24 mouse cellular contexts compared by ENCODE assay signal in genomic region chr10:13209930-13210637, GRCm38 (mm10). TPM values are rescaled to one million over a fixed set of nuclear protein-coding genes. Genes with fewer than 3 reads are reported as not detected.
DNase-seq lines count a peak whose midpoint lies in the region; ATAC-seq and TF ChIP-seq lines count a peak whose summit lies in the region.
"Had no signal": no experiment of that assay in that cellular context is flagged by ENCODE, and none has a peak within 500 bp of the region (broad histone marks: within the 10 kb centered on the region; RNA-seq: fewer than 3 reads in every experiment).

No protein-coding gene starts in this region.

- TF ChIP-seq POLR2A in heart, adult 2 months (IDR thresholded peaks at IDR 0.05; ENCODE audit: insufficient read depth, low read depth, low read length): no peak

- TF ChIP-seq CTCF in heart, adult 2 months (IDR thresholded peaks at IDR 0.05): no peak

- intact Hi-C loops in heart, adult 2 months (cut with DNase I): no loop called here

- peaks cover 7% of the 10 kb centered on the region for H3K36me3 ChIP-seq in heart, embryonic 16.5 days (ENCODE audit: control insufficient read depth, insufficient read depth)
- H3K36me3 ChIP-seq in heart, adult 2 months (ENCODE audit: control insufficient read depth, insufficient read depth, low read length): no peaks in the 10 kb centered on the region; the same call in 1 of the 2 replicates
- H3K36me3 ChIP-seq in lung, embryonic 16.5 days (ENCODE audit: control insufficient read depth, insufficient read depth, low read length): no peaks in the 10 kb centered on the region
- H3K36me3 ChIP-seq in intestine, embryonic 16.5 days (ENCODE audit: control insufficient read depth, insufficient read depth, low read length): no peaks in the 10 kb centered on the region
- H3K36me3 ChIP-seq: embryonic facial prominence, embryonic 15.5 days; hindbrain, embryonic 13.5 days; liver, embryonic 12.5 days; midbrain, embryonic 13.5 days had no signal

- no peaks in the 10 kb centered on the region for H3K9me3 ChIP-seq in heart, embryonic 16.5 days (replicated peaks; ENCODE audit: control insufficient read depth, low read length)
- H3K9me3 ChIP-seq in lung, embryonic 16.5 days (ENCODE audit: control insufficient read depth, low read length): no peaks in the 10 kb centered on the region
- H3K9me3 ChIP-seq in intestine, embryonic 16.5 days (ENCODE audit: control insufficient read depth, low read length): no peaks in the 10 kb centered on the region
- H3K9me3 ChIP-seq: embryonic facial prominence, embryonic 15.5 days; hindbrain, embryonic 13.5 days; limb, embryonic 10.5 days; liver, embryonic 12.5 days; midbrain, embryonic 13.5 days had no signal

- no peaks in the 10 kb centered on the region for H3K79me2 ChIP-seq in heart, adult 2 months (replicated peaks; ENCODE audit: control insufficient read depth, insufficient read depth, low read length)

- H3K27ac ChIP-seq in heart, embryonic 16.5 days (ENCODE audit: low read length): 0 out of 2 replicates have a peak overlapping the region, but pooled peaks have one; percentile 49
- no peak overlapping the region for H3K27ac ChIP-seq in heart, adult 2 months
- H3K27ac ChIP-seq in lung, embryonic 16.5 days (ENCODE audit: low read length): peak overlapping the region; percentile 67
- peak overlapping the region; percentile 70 for H3K27ac ChIP-seq in intestine, embryonic 16.5 days (ENCODE audit: low read length)
- H3K27ac ChIP-seq: hindbrain, embryonic 13.5 days; layer of hippocampus, adult 2 months; limb, embryonic 10.5 days; liver, embryonic 12.5 days; macrophage; midbrain, embryonic 13.5 days had no signal

- peaks cover 26% of the 10 kb centered on the region for H3K4me1 ChIP-seq in heart, embryonic 16.5 days (ENCODE audit: control insufficient read depth, insufficient read depth, low read length)
- no peaks in the 10 kb centered on the region for H3K4me1 ChIP-seq in heart, adult 2 months (ENCODE audit: control insufficient read depth, insufficient read depth, low read length)
- peaks cover 22% of the 10 kb centered on the region for H3K4me1 ChIP-seq in lung, embryonic 16.5 days (replicated peaks; ENCODE audit: control insufficient read depth, insufficient read depth, low read length)
- peaks cover 18% of the 10 kb centered on the region; the same call in 1 of the 2 replicates for H3K4me1 ChIP-seq in intestine, embryonic 16.5 days (ENCODE audit: control insufficient read depth, insufficient read depth, low read length)
- H3K4me1 ChIP-seq: hindbrain, embryonic 13.5 days; liver, embryonic 12.5 days; midbrain, embryonic 13.5 days had no signal

- no peak for ATAC-seq in heart, embryonic 16.5 days (replicated peaks; ENCODE audit: extremely low read depth, insufficient read depth, low FRiP score)
- ATAC-seq in lung, embryonic 16.5 days (ENCODE audit: low read depth): peak; percentile 92
- ATAC-seq in intestine, embryonic 16.5 days: peak; percentile 84
- ATAC-seq: liver, embryonic 12.5 days; midbrain, embryonic 13.5 days had no signal

- H3K4me3 ChIP-seq in heart, embryonic 16.5 days (ENCODE audit: low read length): no peak overlapping the region
- no peak overlapping the region for H3K4me3 ChIP-seq in heart, adult 2 months
- no peak overlapping the region for H3K4me3 ChIP-seq in lung, embryonic 16.5 days (ENCODE audit: low read length)
- H3K4me3 ChIP-seq in intestine, embryonic 16.5 days (ENCODE audit: low read length): no peak overlapping the region
- H3K4me3 ChIP-seq: embryonic facial prominence, embryonic 15.5 days; hindbrain, embryonic 13.5 days; layer of hippocampus, adult 2 months; limb, embryonic 10.5 days; liver, embryonic 12.5 days; midbrain, embryonic 13.5 days; myocyte had no signal

- no peaks in the 10 kb centered on the region for H3K27me3 ChIP-seq in heart, embryonic 16.5 days (ENCODE audit: control insufficient read depth, insufficient read depth, low read length)
- no peaks in the 10 kb centered on the region for H3K27me3 ChIP-seq in heart, adult 2 months (ENCODE audit: control insufficient read depth, insufficient read depth, low read length)
- no peaks in the 10 kb centered on the region for H3K27me3 ChIP-seq in lung, embryonic 16.5 days (ENCODE audit: control insufficient read depth, insufficient read depth, low read depth, low read length)
- no peaks in the 10 kb centered on the region for H3K27me3 ChIP-seq in intestine, embryonic 16.5 days (replicated peaks; ENCODE audit: control insufficient read depth, insufficient read depth, low read length)
- H3K27me3 ChIP-seq: embryonic facial prominence, embryonic 15.5 days; hindbrain, embryonic 13.5 days; liver, embryonic 12.5 days; midbrain, embryonic 13.5 days had no signal

- no peak overlapping the region for H3K9ac ChIP-seq in heart, embryonic 16.5 days (ENCODE audit: low read length)
- H3K9ac ChIP-seq in heart, adult 2 months (ENCODE audit: low read depth, low read length): no peak overlapping the region
- no peak overlapping the region for H3K9ac ChIP-seq in lung, embryonic 16.5 days (ENCODE audit: low read length)
- H3K9ac ChIP-seq in intestine, embryonic 16.5 days (ENCODE audit: low read depth, low read length): no peak overlapping the region
- H3K9ac ChIP-seq: embryonic facial prominence, embryonic 15.5 days; hindbrain, embryonic 13.5 days; liver, embryonic 12.5 days; midbrain, embryonic 13.5 days had no signal

- no peak for DNase-seq in heart, adult 2 months
- no peak for DNase-seq in lung, postnatal 10 days
- DNase-seq in yolk sac, embryonic 10.5 days (ENCODE audit: low spot score): peak; percentile 46
- no peak for DNase-seq in embryo, embryonic 10.5 days (ENCODE audit: low spot score)
- DNase-seq: cerebellum, adult 9-10 months; kidney, adult 2 months; right cerebral cortex, postnatal 4 days; thymus, adult 2 months had no signal

- no peak overlapping the region for H3K4me2 ChIP-seq in heart, embryonic 16.5 days (ENCODE audit: low read depth, low read length)
- H3K4me2 ChIP-seq in lung, embryonic 16.5 days (ENCODE audit: low read depth, low read length): no peak overlapping the region
- H3K4me2 ChIP-seq in intestine, embryonic 16.5 days (ENCODE audit: low read depth, low read length): no peak overlapping the region
- H3K4me2 ChIP-seq: embryonic facial prominence, embryonic 15.5 days; hindbrain, embryonic 13.5 days; liver, embryonic 12.5 days; midbrain, embryonic 13.5 days had no signal

- TF ChIP-seq EP300 in heart, adult 2 months (IDR thresholded peaks at IDR 0.05; ENCODE audit: insufficient read depth, low read depth, low read length): no peak

- 39% methylated on average over 8 of the region's 8 CpGs for WGBS in heart, embryonic 16.5 days
- WGBS in heart, adult 2 months: 56% methylated on average over 8 of the region's 8 CpGs
- WGBS in lung, embryonic 16.5 days: 14% methylated on average over 8 of the region's 8 CpGs
- 32% methylated on average over 8 of the region's 8 CpGs for WGBS in intestine, embryonic 16.5 days

RNA-seq across cellular contexts. Expression of gene Ltv1, which starts 17.1 kb away (rescaled TPM):
- 42.4 and 47.1 TPM in 2 replicates for polyA plus RNA-seq in heart, embryonic 16.5 days (2015; fragmentation: Nextera tagmentation; extraction: Ambion mirVana)
- 10 to 100 TPM; 22.8 to 22.9 TPM for total RNA-seq in heart, adult 2 months (2021)
- 11.5 and 16.8 TPM in 2 replicates for polyA plus RNA-seq in heart, adult 2 months (2012; rRNA removed)
- polyA plus RNA-seq in lung, embryonic 16.5 days (2015; fragmentation: Nextera tagmentation; extraction: Ambion mirVana): 54.9 and 63.4 TPM in 2 replicates
- polyA plus RNA-seq in intestine, embryonic 16.5 days (2015; fragmentation: Nextera tagmentation; extraction: Ambion mirVana): 69.2 and 74.4 TPM in 2 replicates

RNA-seq across cellular contexts. Expression of gene Zc2hc1b, which starts 32.3 kb away (rescaled TPM):
- not detected in 2 replicates for polyA plus RNA-seq in heart, embryonic 16.5 days (2015; fragmentation: Nextera tagmentation; extraction: Ambion mirVana)
- total RNA-seq in heart, adult 2 months (2021): not detected
- not detected in 2 replicates for polyA plus RNA-seq in heart, adult 2 months (2012; rRNA removed)
- polyA plus RNA-seq in lung, embryonic 16.5 days (2015; fragmentation: Nextera tagmentation; extraction: Ambion mirVana): not detected in 2 replicates
- polyA plus RNA-seq in intestine, embryonic 16.5 days (2015; fragmentation: Nextera tagmentation; extraction: Ambion mirVana): not detected in 2 replicates
- total RNA-seq: adrenal gland, postnatal 4 days; gastrocnemius, adult 8-10 months; layer of hippocampus, adult 2 months; neutrophil, adult 5-6 weeks had no signal
- polyA plus RNA-seq: cortical plate, adult 2 months; embryonic facial prominence, embryonic 15.5 days; forebrain, embryonic 11.5 days; hindbrain, embryonic 13.5 days; kidney, adult 2 months; limb, embryonic 10.5 days; liver, embryonic 12.5 days; macrophage; midbrain, embryonic 13.5 days; myocyte; thymus, adult 2 months had no signal
